Mouse (Mus musculus) spleen, adult 2 months (tissue): Measurements from ENCODE around the gene Helt.

Experiments
- CTCF ChIP-seq: fragments of 200-500 bp; IDR thresholded peaks from 2 replicates; pipeline ENCODE4 v1.5.1; 2011; ENCODE audit warnings: mild to moderate bottlenecking, inconsistent platforms; ENCODE audit not compliant: insufficient read depth, insufficient read length, insufficient replicate concordance; ENCODE audit errors: extremely low read depth
- POLR2A ChIP-seq: fragments of 200-500 bp; IDR thresholded peaks from 2 replicates; pipeline ENCODE4 v1.6.1; 2011; ENCODE audit warnings: low read depth, low read length, inconsistent platforms

DNA sequence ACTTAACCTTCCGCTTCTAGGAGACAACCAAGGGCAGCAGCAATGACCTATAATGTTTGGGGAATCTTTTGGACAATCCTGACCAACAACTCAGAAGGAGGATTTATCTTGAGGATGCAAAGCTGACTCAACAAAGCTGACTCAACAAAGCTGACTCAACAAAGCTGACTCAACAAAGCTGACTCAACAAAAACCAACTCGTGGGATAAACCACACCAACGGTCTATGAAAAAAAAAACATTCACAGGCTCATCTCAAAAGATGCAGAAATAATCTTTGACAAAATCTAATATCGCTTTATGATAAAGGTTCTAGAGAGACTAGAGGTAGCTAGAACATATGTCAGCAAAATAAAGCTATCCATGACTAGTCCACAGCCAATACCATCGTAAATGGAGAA, 24.3 kb upstream of the Helt start:
- TF ChIP-seq CTCF (no peak), POLR2A (no peak)
